Mouse (Mus musculus) CH12.LX (cell line): ENCODE data around the gene Gstt2.

Source experiments
- CTCF ChIP-seq, 2 experiments: IDR thresholded peaks in 1 of 2; conservative IDR thresholded peaks in 1 of 2; 2 replicates each; pipeline ENCODE4 v1.5.1; 2011 to 2012; ENCODE audit warnings: low read depth in 2 of 2, low read length in 2 of 2, improper control_type of control experiment in 1 of 2, inconsistent platforms in 1 of 2, mild to moderate bottlenecking in 1 of 2, moderate library complexity in 1 of 2
- NRF1 ChIP-seq: IDR thresholded peaks from 2 replicates; pipeline ENCODE4 v1.6.1; 2014; ENCODE audit warnings: low read depth, mild to moderate bottlenecking, inconsistent platforms, low read length, improper control_type of control experiment, moderate library complexity
- USF1 ChIP-seq: IDR thresholded peaks from 2 replicates; pipeline ENCODE4 v1.6.1; 2014; ENCODE audit warnings: low read depth, mild to moderate bottlenecking, inconsistent platforms, low read length, improper control_type of control experiment

GRCm38 (mm10) chr10:75872025-75872914 is 35.0 kb upstream of the Gstt2 start:
- TF ChIP-seq USF1 (no peak), NRF1 (no peak), CTCF (conservative IDR thresholded peaks at IDR 0.05 in 1 of 2, IDR thresholded peaks at IDR 0.05 in 1 of 2; ENCODE audit: low read depth in 2 of 2, low read length in 2 of 2) (no peak)
